Mouse (Mus musculus) splenic B cell, adult 2 months (primary cell): ENCODE data around the gene Pwp2.
"Not testable (repeated sequence)": the region's sequence is repeated elsewhere in the genome, so short reads cannot be mapped to it uniquely, and the experiment has no call there.

ENCODE experiments used
- DNase-seq: peaks from one replicate; pipeline ENCODE4 v3.0.0-alpha.2; 2011; ENCODE audit warnings: low read depth, low spot score
- H3K27me3 ChIP-seq: 2 replicates; pipeline ENCODE4 v1.6.1; 2012; ENCODE audit warnings: mild to moderate bottlenecking, low read length, moderate library complexity, mixed read lengths; ENCODE audit not compliant: control insufficient read depth, poor library complexity, insufficient read depth, severe bottlenecking
- H3K36me3 ChIP-seq: 2 replicates; pipeline ENCODE4 v1.6.1; 2012; ENCODE audit warnings: mild to moderate bottlenecking, low read length, moderate library complexity, mixed read lengths; ENCODE audit not compliant: control insufficient read depth, poor library complexity, insufficient read depth, severe bottlenecking

Gene Pwp2

DNA sequence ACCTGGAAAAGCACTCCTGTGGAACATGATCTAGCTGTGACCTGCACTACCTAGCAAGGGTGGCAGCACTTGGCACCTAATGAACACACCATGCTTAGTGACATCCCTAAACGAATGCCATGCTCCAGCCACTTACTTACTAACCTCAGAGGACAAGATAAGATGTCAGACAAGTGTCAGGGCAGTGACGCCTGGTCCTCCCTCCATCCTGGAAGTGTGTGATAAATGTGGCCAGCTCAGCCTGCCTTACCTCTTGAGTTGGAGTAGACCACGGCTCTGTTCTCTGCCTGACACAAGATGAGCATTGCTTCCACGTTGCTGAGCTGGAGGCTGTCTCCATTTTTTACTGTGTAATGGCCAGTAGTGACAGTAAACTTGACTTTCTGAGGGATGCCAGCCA, 16.2 kb upstream of the Pwp2 start:
- H3K36me3 ChIP-seq: peaks cover 5% of the 10 kb centered on the region
- H3K27me3 ChIP-seq: no peaks in the 10 kb centered on the region
- no peak for DNase-seq

GRCm38 (mm10) chr10:78192933-78193332, 8.0 kb upstream of the Pwp2 start:
- Histone ChIP-seq H3K36me3 (peaks cover 9% of the 10 kb centered on the region), H3K27me3 (no peaks in the 10 kb centered on the region)
- no peak for DNase-seq

- not testable (repeated sequence) for H3K27me3 ChIP-seq, DNase-seq, H3K36me3 ChIP-seq
Measured at GRCm38 (mm10) chr10:78186076-78186475, 1.1 kb upstream of the Pwp2 start.

DNA sequence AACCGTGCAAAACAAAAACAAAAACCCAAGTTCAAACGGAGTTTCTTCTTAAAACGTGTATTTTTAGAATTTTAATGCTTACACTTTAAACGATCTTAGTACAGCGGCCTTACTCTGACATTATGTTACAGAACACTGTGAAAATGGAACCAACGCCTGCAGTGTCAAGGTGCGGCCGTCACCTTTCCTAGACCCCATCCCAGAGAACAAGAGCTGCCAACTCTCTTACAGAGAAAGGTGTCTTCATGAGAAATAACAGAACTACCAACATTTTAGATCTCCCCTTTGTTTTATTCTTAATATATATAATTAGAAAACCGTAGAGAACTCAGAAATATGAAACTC, 404 bp upstream of the Pwp2 start:
- no peaks in the 10 kb centered on the region for H3K27me3 ChIP-seq
- peaks cover 10% of the 10 kb centered on the region for H3K36me3 ChIP-seq
- DNase-seq: no peak

- no peak for DNase-seq
- Histone ChIP-seq H3K27me3 (no peaks in the 10 kb centered on the region), H3K36me3 (peaks cover 15% of the 10 kb centered on the region)
Measured at GRCm38 (mm10) chr10:78183577-78183976, 1.4 kb downstream of the Pwp2 start.

GRCm38 (mm10) chr10:78182321-78182720, 2.6 kb downstream of the Pwp2 start:
- DNase-seq: no peak
- peaks cover 15% of the 10 kb centered on the region for H3K36me3 ChIP-seq
- no peaks in the 10 kb centered on the region for H3K27me3 ChIP-seq

GRCm38 (mm10) chr10:78174474-78174873, 10.5 kb downstream of the Pwp2 start:
- H3K36me3 ChIP-seq: peaks cover 8% of the 10 kb centered on the region

GRCm38 (mm10) chr10:78171581-78171980, 13.4 kb downstream of the Pwp2 start:
- no peak for DNase-seq
- no peaks in the 10 kb centered on the region for H3K27me3 ChIP-seq
- H3K36me3 ChIP-seq: peaks cover 4% of the 10 kb centered on the region; the same call in 1 of the 2 replicates

More at GRCm38 (mm10) chr10:78174474-78174873, 10.5 kb downstream of the Pwp2 start:
- DNase-seq: no peak
- H3K27me3 ChIP-seq: no peaks in the 10 kb centered on the region

DNA sequence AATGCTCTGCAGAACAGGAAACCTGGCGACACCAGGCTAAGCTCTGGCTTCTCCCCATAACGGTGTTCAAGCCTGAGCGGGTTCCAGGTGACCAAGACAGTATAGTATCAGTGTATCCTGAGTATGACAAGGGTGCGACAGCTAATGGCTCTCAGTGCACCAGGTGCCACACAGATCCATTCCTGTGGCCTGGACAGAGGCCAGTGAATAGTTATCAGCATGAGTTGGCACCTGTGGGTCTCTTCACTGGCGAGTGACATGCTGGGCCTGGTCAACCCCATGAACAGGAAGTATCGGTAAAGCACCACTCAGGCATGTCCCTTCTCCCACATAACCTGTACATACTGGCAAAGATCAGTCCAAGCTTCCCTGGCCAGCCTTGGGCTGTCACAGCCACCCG, 13.9 kb downstream of the Pwp2 start:
- DNase-seq: no peak
- Histone ChIP-seq H3K27me3 (no peaks in the 10 kb centered on the region), H3K36me3 (peaks cover 4% of the 10 kb centered on the region; the same call in 1 of the 2 replicates)

GRCm38 (mm10) chr10:78170445-78170844, 14.5 kb downstream of the Pwp2 start:
- DNase-seq: no peak
- peaks cover 3% of the 10 kb centered on the region; the same call in 1 of the 2 replicates for H3K36me3 ChIP-seq
- H3K27me3 ChIP-seq: no peaks in the 10 kb centered on the region

DNA sequence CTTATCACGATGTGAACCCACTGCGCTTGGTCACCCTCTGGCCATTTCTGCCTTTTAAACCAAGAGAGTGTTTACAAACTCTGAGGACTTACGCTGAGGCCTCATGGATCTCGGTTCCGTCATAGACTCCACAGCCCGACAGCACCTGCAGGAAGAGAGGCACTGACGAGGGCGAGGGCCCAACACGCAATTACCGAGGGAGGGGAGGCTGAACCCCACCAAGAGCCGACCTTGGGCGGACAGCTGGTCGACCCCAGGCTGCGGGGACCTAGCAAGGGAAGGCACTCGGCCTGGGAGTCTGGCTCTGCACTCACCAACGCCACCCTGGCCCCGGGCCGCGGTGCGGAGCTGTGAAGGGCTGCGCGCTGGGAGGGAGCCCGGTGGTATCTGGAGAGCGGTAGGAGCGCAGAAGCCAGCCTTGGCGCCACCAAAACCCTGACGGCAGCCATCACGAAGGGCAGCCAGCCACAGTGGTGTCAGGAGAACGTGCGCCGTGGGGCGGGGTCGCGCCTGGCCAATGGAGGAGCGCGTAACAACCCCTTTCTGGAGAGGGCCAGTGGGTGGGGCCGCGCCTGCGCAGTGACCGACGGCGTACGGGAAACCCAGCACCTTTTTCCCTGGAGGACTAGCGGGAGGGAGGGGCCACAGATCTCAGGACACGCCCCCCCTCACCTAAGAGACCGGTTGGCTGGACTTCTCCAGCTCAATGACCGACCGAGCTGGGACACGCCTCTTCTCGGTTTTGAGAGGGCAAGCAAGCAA, 15.5 kb downstream of the Pwp2 start, which contains the start of gene D10Jhu81e:
D10Jhu81e (minus strand) TSS at position 502 of the 762 bp plus-strand sequence.
- peak; percentile 99 for DNase-seq
- Histone ChIP-seq H3K27me3 (no peaks in the 10 kb centered on the region), H3K36me3 (peaks cover 3% of the 10 kb centered on the region; the same call in 1 of the 2 replicates)

- no peaks in the 10 kb centered on the region for H3K27me3 ChIP-seq
- H3K36me3 ChIP-seq: peaks cover 3% of the 10 kb centered on the region; the same call in 1 of the 2 replicates
- DNase-seq: no peak
Measured at GRCm38 (mm10) chr10:78168792-78169191, 16.2 kb downstream of the Pwp2 start.

- no peak for DNase-seq
- peaks cover 3% of the 10 kb centered on the region; the same call in 1 of the 2 replicates for H3K36me3 ChIP-seq
- no peaks in the 10 kb centered on the region for H3K27me3 ChIP-seq
Measured at GRCm38 (mm10) chr10:78167775-78168174, 17.2 kb downstream of the Pwp2 start.

GRCm38 (mm10) chr10:78167333-78167732, 17.6 kb downstream of the Pwp2 start:
- Histone ChIP-seq H3K27me3 (no peaks in the 10 kb centered on the region), H3K36me3 (peaks cover 3% of the 10 kb centered on the region; the same call in 1 of the 2 replicates)
- no peak for DNase-seq

DNA sequence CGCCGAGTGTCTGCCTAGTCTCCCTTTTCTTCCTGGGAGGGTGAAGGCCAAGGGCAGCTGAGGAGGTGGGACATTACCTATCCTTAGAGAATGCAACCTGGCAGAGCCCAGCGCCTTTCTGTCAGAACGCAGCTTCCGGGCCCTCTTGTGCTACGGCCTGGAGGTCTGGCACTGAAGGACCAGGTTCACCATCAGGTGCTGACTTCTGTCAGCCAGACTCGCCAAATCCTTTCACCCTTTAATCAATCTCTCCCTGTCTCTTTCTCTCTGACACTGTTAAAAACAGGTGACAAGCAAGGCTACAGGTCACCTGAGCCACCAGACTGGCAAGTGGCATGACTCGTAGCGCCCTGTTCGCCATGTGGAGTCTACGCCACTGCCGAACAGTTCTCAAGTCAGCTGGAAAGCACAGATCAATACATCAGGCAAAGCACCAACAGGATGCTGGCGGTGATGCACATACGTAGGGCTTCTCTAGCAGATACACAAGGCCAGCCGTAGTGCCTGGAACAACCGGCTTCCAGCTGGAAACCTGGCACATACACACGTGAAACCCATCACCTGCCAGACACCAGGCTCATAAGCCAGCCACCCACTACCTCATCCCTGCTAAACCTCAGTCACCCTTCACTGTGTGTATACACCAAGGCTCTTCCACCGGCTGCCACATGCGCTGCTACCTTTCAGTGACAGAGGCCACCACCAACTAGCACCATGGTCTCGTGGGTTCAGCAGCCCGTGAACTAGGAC, 19.5 kb downstream of the Pwp2 start:
- Histone ChIP-seq H3K36me3 (peaks cover 3% of the 10 kb centered on the region), H3K27me3 (no peaks in the 10 kb centered on the region)
- no peak for DNase-seq
